Mouse (Mus musculus) right cerebral cortex, adult 2 months (tissue): ENCODE data around the gene Serpina3f.

ENCODE experiments used
- DNase-seq, 2 experiments: peaks; one replicate each; pipeline ENCODE4 v3.0.0; 2021 to 2022; ENCODE audit warnings: low spot score in 2 of 2

The Serpina3f gene

GRCm38 (mm10) chr12:104248231-104248630 lies 33.9 kb downstream of the Serpina3f start:
- DNase-seq, result peak; percentile 15 to 26

GRCm38 (mm10) chr12:104261041-104261440 lies 46.7 kb downstream of the Serpina3f start:
- no peak for DNase-seq

GRCm38 (mm10) chr12:104262863-104263262 lies 48.5 kb downstream of the Serpina3f start, which contains the start of gene Serpina3i:
TSS of gene Serpina3i (plus strand) at chr12:104263122.
- no peak for DNase-seq

GRCm38 (mm10) chr12:104266374-104266773 lies 52.0 kb downstream of the Serpina3f start:
- no peak for DNase-seq
